Mouse (Mus musculus): ENCODE measurements around the gene Tle3. TPM values are rescaled to one million over a fixed set of nuclear protein-coding genes. Genes with fewer than 3 reads are reported as not detected.
A peak's percentile ranks its signal among the peaks of the same experiment; 100 is the strongest.

The Tle3 gene
- total RNA-seq, 2 experiments from 2014 or later = 12.5 to 14.2 TPM

DNA sequence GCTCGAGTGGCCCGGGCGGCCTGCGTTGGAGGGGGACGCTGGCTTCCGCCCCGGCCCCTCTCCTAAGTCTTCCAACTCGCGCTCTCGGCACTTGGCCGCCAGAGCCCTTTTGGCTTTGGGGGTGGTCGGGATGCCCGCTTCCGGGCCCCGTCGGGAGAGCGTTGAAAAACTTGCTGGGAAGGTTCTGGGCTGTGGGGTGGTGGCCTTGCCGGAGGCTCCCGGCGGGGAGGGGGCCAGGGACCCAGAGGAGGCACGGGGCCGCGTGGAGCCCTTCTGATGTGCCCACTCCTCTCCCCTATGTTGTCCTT is 1.4 kb downstream of the Tle3 start:
- intact Hi-C loops (cut with DNase I; ENCODE audit: low total_unique reads) = no loop called here
- DNase-seq = peak; percentile 30

DNA sequence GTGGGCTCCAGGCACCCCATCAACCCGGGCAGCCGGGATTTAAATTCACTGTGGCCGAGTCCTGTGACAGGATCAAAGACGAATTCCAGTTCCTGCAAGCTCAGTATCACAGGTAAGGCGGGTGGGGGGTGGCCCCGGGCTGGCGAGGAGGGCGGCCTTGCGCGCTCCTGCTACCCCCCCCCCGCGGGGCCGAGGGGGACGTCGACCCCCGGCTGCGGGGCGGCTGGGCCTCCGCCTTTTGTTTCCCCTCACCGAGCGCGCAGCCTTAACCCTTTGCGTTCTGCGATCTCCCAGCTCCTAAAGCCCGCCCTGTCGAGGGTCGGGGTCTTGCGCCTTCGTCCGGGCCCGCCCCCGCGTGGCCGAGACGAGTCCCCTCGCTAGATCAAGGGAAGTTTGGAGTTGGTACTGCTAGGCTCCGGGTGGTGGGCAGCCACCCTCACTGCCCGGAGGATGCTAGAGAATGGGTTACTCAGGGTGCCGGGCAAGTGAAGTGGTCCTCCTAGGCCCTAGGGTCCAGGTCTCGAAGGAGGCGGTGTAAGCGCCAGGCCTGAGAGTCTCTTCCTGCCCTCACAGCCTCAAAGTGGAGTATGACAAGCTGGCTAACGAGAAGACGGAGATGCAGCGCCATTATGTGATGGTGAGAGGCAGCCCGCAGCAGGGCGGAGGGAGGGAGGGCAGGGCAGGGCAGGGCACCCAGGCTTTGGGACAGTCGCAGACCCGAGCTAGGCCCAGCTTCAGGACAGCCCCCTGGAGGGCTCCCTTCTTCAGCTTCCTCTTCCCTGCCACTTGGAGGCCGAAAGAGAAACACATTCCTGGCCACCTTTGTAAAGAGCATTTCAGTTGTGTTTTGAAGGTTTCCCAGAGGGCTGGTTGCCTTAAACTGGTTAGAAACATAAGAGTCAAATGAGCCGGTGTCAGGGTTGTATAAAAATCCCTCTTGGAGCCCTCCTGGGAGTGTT is 2.1 kb downstream of the Tle3 start:
- peak; percentile 29 for DNase-seq
- intact Hi-C loops (cut with DNase I; ENCODE audit: low total_unique reads) = no loop called here

DNA sequence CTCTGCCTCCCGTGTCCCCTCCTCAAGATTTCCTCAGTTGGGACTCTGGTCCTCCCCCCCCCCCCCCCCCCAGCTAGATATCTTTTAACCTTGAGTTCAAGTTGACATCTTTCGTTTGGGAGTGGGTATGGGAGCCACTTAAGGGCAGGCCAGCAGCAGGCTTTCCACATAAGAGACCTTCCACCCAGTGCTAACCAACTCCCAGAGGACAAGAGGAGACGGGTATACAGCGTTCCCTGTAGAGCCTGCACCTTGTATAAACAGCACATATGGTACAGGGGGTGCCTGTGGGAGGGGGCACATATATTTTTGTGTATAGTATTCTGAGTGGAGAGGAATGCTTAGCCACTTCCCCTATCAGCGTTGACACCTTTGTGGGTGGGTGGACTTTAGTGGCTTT is 2.8 kb downstream of the Tle3 start:
- intact Hi-C loops (cut with DNase I; ENCODE audit: low total_unique reads) = no loop called here
- no peak for DNase-seq

DNA sequence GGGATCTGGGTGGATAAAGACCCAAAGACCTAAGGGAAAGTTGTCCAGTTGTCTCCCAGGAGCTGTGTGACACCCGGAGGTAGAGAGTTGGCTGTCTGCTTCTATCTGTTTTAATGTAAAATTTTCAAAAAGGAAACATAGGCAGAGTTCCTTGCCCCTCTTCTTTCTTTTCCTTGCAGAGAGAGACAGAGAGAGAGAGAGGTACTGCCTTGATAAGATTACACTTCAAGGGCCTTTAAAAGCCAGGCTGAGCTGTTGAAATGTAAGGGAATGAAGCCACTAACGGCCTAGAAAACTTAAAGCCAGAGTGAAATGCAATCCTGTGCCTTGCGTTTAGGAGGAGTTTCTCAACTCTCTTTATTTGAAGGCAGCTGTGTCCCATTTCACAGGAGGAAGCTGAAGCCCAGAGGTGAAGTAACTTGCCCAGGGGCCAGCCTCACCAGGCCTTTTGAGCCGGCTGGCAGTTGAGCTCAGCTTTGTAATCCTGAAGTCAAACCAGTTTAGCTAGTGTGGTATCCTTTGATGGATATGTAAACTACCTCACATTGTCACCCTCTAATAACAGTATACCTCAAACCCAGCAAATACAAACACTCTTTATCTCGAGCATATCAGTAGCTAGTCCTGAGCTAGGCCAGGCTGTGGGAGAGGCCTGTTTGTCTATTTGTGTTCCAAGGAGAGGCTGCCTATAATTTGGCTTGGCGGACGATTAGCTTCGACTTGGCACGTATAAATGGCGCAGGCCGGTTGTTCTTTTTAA is 3.8 kb downstream of the Tle3 start:
- no peak for DNase-seq
- intact Hi-C loops (cut with DNase I; ENCODE audit: low total_unique reads) = no loop called here

DNA sequence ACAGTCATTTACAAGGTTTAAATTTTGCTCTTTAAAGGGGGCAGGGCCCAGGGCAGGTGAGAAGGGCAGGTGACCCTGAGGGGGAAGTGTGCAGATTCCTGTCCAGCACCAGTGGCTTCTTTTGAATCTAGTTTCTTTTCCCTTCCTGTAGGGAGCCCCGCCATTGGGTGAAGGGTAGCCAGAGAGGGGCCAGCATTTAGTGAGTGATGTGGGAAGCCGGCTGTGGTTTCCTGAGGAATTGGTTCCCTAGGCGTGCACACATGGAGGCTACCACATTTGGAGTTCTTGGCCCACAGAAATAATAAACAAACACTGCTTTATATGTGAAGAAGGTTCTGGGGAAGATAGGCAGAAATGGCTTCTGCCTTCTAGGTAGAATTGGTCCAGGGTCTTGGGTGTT is 4.5 kb downstream of the Tle3 start:
- DNase-seq = no peak
- intact Hi-C loops (cut with DNase I; ENCODE audit: low total_unique reads) = no loop called here

DNA sequence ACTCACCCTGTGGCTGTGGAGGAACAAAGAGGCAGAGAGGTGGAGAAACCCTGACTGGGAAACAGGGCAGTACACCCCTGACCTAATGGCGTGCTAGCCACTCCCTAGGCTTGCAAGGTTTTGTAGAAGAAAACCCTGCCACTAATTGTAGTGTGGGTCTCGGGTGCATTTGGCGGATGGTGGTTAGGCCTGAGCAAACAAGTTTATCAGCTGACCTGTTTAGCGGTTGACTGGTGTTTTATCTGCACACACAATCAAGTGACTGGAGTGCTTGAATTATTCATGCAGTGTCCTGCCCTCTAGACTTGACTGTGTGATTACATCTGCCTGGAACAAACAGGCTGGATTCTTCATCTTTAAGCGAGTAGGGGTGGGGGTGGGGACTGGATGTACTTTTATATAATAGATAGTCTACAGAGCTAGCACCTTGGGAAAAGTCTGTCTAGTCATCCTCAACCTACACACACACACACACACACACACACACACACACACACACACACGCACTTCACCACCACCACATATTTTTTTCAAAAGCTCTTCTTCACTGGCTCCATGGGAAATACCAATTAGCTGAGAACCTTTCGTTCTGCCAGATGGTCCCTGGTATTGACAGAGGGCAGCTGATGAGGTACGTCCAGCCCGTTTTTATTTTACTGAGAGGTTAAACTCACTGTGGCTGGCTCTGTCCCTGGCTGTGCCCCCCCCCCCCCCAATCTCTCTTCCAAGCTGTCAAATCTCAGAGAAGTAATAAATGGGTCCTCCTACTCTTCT is 5.7 kb downstream of the Tle3 start:
- no peak for DNase-seq
- intact Hi-C loops (cut with DNase I; ENCODE audit: low total_unique reads) = no loop called here

DNA sequence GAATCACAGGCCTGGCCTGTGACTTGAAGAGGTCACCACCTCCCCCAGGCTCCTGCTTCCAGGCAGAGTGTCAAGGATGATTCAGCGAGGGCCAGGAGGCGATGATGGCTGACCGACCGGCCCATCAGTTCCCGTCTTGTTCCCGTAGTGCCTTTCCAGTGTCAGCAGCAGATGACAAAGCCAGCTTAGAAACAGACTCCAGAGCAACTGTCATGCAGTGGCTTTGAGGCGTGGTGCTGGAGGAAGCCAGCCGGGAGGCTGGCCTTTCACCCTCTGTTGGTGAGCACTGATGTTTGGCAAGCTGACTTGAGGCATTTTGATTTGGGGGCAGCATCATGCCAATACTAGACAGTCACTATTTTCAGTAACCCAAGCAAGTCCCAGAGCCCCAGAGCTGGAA is 6.3 kb downstream of the Tle3 start:
- DNase-seq = peak; percentile 42
- intact Hi-C loops (cut with DNase I; ENCODE audit: low total_unique reads) = no loop called here

DNA sequence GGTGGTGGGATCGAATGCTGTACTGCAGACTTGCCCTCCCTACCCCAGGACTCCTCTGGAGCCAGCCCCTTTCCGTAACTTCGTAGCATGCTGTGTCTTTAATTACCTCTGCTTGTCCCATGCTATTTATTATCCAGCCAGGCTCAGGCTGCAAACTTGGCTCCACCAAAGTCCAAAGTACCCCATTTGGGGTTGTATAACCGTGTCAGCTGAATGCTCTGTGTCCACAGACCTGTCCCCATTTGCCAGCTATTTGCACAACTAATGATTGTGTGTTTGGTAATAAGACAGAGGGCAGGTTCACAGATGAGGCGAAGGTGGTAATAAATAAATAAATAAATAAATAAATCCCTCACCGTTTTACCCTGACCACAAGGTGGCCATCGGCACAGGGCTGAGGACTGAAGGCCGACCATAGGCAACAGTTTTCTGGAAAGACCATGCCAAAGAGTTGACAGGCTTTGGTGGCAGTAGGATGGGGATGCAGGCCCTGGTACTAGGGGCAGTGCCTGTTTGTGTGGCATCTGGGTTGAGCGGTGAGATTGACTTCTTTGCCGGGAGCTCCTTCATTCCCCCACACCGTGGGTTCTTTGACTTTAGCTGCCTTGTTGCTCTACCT is 7.0 kb downstream of the Tle3 start:
- intact Hi-C loops (cut with DNase I; ENCODE audit: low total_unique reads) = no loop called here

DNA sequence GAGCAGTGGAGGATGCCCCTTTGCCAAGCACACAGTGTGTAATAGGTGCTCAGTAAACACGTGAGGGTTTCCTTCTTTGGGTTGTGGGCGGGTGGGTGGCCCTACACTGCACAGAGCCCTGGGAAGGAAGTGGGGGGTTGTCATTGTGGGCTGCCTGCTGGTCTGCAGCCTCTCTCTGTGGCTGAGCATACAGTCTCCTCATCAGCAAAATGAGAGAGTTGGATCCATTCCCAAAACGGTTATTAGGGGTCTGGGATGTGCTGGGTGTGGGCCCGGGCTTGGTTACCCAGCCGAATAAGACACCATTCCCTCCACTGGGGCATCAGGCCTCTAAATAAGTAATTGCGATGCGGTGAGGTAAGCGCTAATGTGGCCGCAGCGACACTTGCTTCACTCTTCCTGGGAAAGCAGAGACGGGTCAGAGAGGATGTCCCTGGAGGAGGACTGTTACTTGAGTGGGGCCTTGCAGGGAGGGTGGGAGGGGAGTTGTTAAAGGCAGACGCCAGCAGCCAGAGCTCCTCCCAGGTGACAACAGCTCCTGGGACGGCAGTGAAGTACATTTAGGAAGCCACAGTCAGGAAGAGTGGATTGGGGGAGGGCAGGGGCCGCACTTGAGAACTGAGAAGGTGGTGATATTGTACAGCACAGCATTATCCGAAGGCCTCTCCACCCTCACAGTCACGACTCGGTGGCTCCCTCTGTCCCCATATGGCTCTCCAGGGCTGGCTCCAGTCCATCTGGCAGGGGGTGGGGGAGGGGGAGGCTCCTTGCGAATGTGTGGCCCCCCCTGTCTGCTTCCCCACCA is 8.3 kb downstream of the Tle3 start:
- intact Hi-C loops (cut with DNase I; ENCODE audit: low total_unique reads) = no loop called here
- no peak for DNase-seq

More for the DNA sequence above, 7.0 kb downstream of the Tle3 start:
- no peak for DNase-seq

DNA sequence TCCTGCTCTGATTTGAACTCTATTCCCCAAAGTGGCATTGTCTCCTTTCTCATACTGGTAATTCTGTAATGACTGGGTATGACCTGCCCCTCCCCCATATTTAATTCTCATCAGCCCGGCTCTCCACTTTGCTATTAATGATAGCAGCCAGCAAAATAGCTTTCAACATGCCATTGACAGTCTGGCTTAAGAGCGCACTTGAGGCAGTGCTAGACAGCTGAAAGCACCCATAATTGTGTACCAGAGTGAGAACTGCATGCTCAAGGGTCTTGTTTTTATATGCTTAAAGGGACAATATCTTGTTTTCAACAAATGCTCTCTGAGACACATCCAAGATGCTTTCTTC is 8.9 kb downstream of the Tle3 start:
- intact Hi-C loops (cut with DNase I; ENCODE audit: low total_unique reads) = no loop called here

DNA sequence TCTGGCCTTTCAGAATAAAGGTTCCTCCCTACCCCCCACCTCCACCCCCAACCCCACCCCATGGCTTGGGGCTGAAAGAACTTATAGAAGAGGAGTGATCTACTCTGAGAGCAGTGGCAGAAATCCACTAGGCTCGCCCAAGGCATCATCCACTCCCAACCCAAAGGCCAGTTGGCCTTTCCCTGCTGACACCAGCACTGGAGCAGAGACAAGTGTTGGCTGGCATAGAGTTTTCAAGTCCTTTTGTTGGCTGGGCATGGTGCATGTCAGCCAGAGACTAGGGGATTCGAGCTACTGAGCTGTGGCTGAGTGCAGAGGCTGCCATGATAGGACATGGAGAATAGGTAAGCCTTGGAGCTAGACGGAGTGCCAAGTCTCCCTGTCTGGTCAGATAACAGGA is 9.3 kb downstream of the Tle3 start:
- no peak for DNase-seq
- intact Hi-C loops (cut with DNase I; ENCODE audit: low total_unique reads) = no loop called here

More for the DNA sequence above, 8.9 kb downstream of the Tle3 start:
- DNase-seq = no peak

DNA sequence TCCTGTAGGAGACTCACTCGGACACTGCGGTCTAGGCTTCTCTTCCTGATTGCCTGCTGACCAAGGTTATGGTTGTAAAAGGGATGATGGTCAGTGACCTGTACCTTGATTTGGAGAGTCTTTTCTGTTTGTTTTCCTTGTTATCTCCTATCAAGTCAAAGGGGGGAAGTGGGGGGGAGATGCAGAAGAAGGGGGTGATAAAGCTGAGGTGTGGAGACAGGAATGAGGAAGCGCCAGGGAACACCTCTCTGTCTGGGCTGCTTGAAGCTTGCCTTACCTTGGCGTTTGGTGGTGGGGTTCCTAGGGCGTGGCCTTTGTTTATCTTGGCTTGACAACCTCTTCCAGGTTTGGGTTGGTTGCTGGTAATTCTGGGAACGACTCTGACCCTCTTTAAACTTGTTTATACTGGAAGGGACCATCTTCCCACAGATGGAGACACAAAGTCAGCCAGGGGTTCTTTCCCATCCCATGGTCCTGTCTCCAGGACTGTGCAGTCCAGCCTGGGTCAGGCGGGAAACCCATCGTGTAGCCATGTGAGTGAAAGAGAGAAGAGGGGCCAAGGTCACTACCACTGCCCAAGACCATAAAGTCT is 10.5 kb downstream of the Tle3 start:
- intact Hi-C loops (cut with DNase I; ENCODE audit: low total_unique reads) = no loop called here
- no peak for DNase-seq

DNA sequence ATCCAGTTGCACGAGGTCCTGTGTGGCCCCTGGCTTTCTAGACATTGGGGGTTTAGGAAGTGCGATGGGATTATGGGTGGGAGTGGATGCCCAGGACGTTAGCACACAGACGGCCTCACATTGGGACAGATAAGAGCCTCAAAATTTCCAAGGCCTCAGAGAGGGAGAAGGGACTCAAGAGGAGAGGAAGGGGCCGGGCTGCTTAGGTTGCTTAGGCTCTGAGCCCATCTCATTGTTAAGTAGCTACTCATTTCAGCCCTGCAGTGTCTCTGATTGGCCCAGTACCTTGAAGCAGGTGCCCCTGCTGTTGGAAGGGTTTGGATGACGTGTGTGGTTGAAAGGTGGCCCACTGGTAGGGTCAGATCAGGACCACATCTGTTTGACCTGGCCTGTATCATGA is 11.9 kb downstream of the Tle3 start:
- intact Hi-C loops (cut with DNase I; ENCODE audit: low total_unique reads) = no loop called here
- DNase-seq = no peak

DNA sequence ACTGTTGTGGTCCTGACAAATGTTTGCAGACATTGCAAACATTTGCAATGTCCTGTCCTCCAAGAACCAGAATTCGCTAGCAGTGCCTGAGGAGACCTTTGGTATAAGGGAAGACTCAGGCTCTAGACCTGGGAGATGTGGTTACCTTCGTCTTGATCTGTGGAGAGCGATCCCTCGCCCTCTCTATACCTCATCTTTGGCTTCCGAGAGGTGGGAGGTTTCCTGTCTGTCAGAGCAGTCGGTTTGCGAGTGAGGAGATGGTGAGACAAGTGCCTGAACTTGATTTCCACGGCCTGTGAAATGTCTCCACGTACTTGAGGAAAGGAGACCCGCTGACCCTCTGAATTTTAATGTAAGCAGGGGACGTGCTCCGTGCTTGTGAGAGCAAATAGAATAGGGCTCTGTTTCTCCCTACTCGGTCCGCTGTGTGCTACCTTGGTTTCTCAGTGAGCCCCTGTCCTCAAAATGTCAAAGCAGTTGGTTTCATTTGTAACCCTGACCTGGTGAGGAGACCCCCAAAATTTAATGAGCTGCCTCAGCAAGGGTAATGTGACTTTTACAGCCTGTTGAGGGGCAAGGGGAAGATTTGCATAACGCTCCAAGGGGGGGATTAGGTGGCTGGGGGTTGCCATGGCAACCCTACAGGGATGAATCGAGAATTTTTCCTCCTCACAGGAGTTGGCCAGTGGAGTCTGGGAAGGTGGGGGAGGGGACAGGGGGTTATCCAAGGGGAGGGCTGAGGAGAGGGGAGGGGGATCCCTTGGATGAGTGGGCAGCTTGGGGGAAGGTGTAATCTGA is 12.7 kb downstream of the Tle3 start:
- intact Hi-C loops (cut with DNase I; ENCODE audit: low total_unique reads) = no loop called here
- DNase-seq = no peak

DNA sequence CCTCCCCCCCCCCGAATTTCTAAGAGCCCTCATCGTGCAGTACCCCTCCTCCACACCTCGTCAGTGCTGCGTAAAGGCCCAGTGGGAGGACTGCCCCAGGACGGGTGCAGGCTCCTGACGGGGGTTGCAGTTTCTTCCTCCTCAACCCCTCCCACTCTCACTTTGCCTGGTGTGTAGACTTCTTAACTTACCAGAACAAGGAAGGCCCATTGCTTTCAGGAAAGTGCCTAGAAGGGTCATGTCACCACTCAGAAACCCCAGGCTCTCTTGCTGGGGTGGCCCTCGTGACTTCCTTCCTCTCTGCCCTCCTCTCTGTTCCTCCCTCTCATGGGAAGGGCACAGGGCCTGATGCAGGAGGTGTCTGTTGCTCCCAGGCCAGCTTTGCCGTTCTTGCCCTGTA is 13.6 kb downstream of the Tle3 start:
- no peak for DNase-seq
- intact Hi-C loops (cut with DNase I; ENCODE audit: low total_unique reads) = no loop called here

DNA sequence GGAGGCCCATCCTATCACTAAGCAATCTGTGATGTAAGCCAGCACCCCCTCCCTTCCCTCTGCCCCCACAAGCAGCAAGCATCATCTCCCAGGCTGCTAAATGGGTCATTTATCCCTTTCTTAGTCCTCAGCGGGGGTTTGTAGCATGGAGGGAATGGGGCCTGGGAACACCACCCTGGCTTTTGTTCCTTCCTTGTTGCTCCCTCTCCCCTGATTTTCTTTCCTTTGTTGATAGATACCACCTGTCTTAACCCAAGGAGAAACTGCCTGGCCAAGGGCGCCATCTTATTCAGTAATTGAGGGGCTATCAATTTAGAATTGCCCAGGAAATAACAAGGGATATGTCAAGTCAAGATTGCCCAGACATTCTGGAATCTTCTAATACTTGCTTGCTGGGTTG is 14.1 kb downstream of the Tle3 start:
- no peak for DNase-seq
- intact Hi-C loops (cut with DNase I; ENCODE audit: low total_unique reads) = no loop called here

DNA sequence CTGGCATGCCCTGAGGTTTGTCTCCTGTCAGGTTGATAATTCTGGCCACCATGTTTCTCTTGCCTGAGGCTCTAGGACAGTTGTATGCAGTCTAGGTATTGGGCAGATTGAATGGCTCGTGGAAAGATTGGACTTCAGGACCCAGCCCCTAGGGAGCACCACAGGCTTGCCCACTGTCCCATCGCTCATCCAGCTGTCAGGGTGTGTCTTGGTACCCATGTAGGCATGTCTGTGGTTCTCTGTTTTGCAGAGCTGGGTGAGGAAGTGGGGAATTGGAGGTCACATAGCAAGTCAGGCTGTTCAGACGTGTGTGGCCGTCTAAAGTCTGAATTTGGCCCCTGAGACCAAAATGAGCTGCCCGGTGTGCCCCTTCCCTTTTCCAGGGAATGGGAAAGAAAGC is 15.6 kb downstream of the Tle3 start:
- DNase-seq = no peak
- intact Hi-C loops (cut with DNase I; ENCODE audit: low total_unique reads) = no loop called here

DNA sequence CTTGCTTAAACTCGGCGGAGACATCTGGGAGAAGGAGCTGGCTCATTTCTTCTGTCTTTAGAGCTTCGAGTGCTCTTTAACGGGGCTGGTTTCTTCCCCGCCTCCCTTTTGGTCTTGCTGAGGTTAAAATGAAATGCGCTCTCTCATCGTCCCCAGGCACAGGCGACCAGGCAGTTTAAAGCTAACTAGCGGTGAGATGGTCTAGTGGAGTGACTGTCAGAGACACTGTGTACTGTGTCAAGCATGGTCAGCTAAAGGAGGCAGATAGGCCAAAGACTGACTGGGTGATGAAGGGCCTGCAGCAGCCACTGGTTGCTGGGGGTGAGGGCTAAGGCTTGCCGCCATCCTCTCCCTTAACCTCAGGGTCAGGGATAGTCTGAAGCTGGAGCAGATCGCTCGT is 16.0 kb downstream of the Tle3 start:
- DNase-seq = no peak
- intact Hi-C loops (cut with DNase I; ENCODE audit: low total_unique reads) = no loop called here
